Mouse (Mus musculus) embryonic facial prominence, embryonic 12.5 days (tissue): ENCODE measurements at regions not wholly inside any gene's neighbourhood (a gene's known extent, or its start where the extent isn't known, plus 50 kb on each side); places are given as distances from the start of the nearest gene placed in this dataset.

Experiments
- ATAC-seq: fragments of 200-750 bp; cut with Nextera tagmentation; 2 replicates; pipeline ENCODE4 v1.8.0; 2017; ENCODE audit not compliant: insufficient number of reproducible peaks, insufficient read depth, low FRiP score, low TSS enrichment
- H3K27ac ChIP-seq: fragments of 300-500 bp; sonication (generic); 2 replicates; pipeline ENCODE4 v1.5.1; 2016; ENCODE audit warnings: mild to moderate bottlenecking
- H3K27me3 ChIP-seq: fragments of 300-500 bp; sonication (generic); 2 replicates; pipeline ENCODE4 v1.6.1; 2016; ENCODE audit warnings: mild to moderate bottlenecking, moderate library complexity
- H3K36me3 ChIP-seq: fragments of 300-500 bp; sonication (generic); 2 replicates; pipeline ENCODE4 v1.6.1; 2016; ENCODE audit warnings: mild to moderate bottlenecking
- H3K4me1 ChIP-seq: fragments of 300-500 bp; sonication (generic); 2 replicates; pipeline ENCODE4 v1.6.1; 2016
- H3K4me2 ChIP-seq: fragments of 300-500 bp; sonication (generic); replicated peaks from 2 replicates; pipeline ENCODE4 v1.6.1; 2016; ENCODE audit warnings: mild to moderate bottlenecking, moderate library complexity
- H3K4me3 ChIP-seq: fragments of 300-500 bp; sonication (generic); 2 replicates; pipeline ENCODE4 v1.5.1; 2016; ENCODE audit warnings: mild to moderate bottlenecking
- H3K9ac ChIP-seq: fragments of 300-500 bp; sonication (generic); 2 replicates; pipeline ENCODE4 v1.6.1; 2016; ENCODE audit warnings: mild to moderate bottlenecking, moderate library complexity
- H3K9me3 ChIP-seq: fragments of 300-500 bp; sonication (generic); 2 replicates; pipeline ENCODE4 v1.6.1; 2016; ENCODE audit warnings: mild to moderate bottlenecking, moderate library complexity
- WGBS: fragments of 180-500 bp; shearing (Covaris S2); methylation state at CpG from one replicate; pipeline ENCODE4 v1.1.7; 2016; 5-methylcytosine and 5-hydroxymethylcytosine counted together

DNA sequence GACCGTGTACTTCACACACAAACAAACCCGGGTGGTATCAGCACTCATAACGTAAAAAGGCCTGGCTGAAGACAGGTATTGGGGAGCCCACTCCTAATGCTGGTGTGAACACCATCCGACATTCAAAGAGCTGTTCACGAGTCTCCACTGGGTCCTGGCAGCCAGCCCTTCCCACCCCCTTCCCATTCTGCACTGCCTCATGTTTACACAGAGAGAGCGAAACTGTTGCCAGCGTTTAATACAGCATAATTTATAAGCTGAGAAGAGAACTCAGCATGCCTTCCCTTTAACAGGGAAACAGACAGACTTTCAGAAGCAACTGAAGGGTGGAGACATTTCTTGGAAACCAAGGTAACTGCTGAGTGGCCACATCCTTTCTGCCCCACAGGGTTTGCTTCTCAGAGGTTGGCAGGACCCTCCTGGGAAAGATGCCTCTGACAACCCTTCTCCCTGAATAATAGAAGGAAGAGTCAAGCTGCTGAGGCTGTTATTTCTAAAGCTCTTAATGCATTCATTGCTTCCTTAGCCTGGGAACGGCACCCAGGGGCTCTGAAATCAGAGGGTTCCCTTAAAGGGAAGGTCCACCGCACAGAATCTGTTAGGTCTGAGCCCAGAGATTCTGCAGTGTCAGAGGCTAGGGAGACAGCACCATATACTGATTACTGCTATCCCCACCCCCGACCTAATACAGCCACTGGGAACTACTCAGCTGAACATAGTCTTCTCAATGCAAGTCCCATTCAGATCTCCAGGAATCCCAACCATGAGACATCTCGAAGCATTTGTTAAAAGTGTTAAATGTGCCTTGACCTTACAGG is 412.4 kb upstream of the Id4 start:
- no peaks in the 10 kb centered on the region for H3K9me3 ChIP-seq
- no peak for ATAC-seq
- H3K4me2 ChIP-seq, result no peak overlapping the region
- 70% methylated on average over 11 of the region's 11 CpGs for WGBS
- H3K4me1 ChIP-seq, result 0 out of 2 replicates have a peak, but pooled peaks cover 4% of the 10 kb centered on the region
- H3K36me3 ChIP-seq, result no peaks in the 10 kb centered on the region
- H3K27ac ChIP-seq, result no peak overlapping the region
- no peak overlapping the region for H3K9ac ChIP-seq
- no peaks in the 10 kb centered on the region for H3K27me3 ChIP-seq
- no peak overlapping the region for H3K4me3 ChIP-seq

DNA sequence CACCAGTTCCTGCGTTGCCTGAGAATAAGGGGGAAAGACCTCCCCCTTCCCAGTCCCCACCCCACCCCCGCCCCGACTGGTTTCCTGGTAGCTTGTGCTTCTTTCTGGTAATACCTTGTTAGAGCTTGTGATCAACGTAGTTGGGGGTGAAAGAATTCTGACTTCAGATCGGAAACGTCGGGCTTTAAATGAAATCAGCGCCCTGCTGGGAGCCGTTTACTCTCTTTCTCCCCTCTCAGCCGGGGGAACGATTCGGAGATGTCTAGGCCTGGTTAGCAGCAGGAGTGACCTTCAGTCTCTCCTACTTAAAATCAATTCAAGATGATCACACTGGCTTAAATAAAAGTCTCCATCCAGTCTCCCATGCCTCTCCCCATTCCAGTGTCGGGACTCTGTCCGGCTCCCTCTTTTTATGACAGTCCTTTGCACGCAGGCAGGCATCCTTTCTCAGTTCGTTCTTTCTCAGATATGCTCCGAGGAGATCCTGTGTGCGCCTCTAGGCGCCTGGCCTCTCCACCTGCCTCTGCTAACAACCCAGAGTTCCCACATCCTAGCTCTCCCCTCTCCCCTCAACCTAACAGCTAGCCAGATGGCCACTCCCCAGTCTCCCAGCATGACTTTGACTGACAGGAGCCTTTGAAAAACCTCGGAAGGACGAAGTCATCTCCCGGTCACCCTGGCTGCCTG is 405.5 kb upstream of the Id4 start:
- Histone ChIP-seq H3K9me3 (no peaks in the 10 kb centered on the region), H3K27me3 (no peaks in the 10 kb centered on the region), H3K36me3 (no peaks in the 10 kb centered on the region), H3K9ac (no peak overlapping the region), H3K4me3 (peak overlapping the region; percentile 2; the same call in 1 of the 2 replicates), H3K27ac (no peak overlapping the region), H3K4me1 (peaks cover 18% of the 10 kb centered on the region), H3K4me2 (peak overlapping the region; percentile 43)
- WGBS, result 3% methylated on average over 22 of the region's 22 CpGs
- ATAC-seq, result no peak

DNA sequence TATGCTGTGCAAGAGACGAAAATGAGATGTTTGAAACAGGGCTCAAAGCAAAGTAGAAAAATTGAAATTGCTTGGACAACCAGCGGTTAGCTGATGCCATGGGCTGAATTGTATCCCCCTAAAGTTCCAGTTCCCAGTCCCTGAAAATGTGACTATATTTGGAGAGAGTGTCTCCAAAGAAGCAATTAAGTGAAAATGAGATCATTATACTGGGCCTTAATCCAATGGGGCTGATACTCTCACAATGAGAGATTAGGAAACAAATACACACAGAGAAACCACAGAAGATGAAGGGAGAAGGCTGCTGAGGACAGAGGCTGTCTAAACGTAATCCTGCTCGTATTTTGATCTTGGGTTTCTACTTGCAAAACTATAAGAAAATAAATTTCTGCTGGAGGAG is 402.1 kb upstream of the Id4 start:
- WGBS, result 88% methylated on average over 4 of the region's 4 CpGs

DNA sequence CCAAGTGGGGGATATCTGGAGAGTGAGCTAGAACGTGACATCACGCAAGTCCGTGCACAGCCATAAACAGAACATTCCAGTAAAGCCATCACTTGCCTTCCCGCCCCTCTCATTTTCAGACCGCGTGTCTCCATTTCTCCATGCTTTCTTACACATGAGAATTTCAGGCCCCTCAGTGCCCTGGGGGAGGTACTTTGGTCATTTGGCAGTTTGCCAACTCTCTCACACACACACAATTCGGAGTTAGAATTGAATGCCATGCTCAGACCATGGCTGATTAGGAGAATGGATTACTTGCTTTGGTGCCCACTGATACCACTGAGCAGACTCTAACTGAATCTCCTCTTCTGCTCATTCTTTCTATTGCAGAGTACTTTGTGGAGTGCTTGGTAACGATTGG is 400.7 kb upstream of the Id4 start:
- no peak overlapping the region for H3K9ac ChIP-seq
- no peak overlapping the region for H3K4me2 ChIP-seq
- no peak for ATAC-seq
- H3K27me3 ChIP-seq, result no peaks in the 10 kb centered on the region
- no peaks in the 10 kb centered on the region for H3K9me3 ChIP-seq
- WGBS, result 70% methylated on average over 8 of the region's 8 CpGs
- peaks cover 13% of the 10 kb centered on the region for H3K4me1 ChIP-seq
- no peak overlapping the region for H3K27ac ChIP-seq
- no peak overlapping the region for H3K4me3 ChIP-seq
- no peaks in the 10 kb centered on the region for H3K36me3 ChIP-seq

More for the DNA sequence above, 402.1 kb upstream of the Id4 start:
- Histone ChIP-seq H3K4me1 (peaks cover 18% of the 10 kb centered on the region), H3K4me3 (no peak overlapping the region), H3K27me3 (no peaks in the 10 kb centered on the region), H3K27ac (no peak overlapping the region), H3K9ac (no peak overlapping the region), H3K4me2 (no peak overlapping the region), H3K36me3 (no peaks in the 10 kb centered on the region), H3K9me3 (no peaks in the 10 kb centered on the region)
- ATAC-seq, result no peak

DNA sequence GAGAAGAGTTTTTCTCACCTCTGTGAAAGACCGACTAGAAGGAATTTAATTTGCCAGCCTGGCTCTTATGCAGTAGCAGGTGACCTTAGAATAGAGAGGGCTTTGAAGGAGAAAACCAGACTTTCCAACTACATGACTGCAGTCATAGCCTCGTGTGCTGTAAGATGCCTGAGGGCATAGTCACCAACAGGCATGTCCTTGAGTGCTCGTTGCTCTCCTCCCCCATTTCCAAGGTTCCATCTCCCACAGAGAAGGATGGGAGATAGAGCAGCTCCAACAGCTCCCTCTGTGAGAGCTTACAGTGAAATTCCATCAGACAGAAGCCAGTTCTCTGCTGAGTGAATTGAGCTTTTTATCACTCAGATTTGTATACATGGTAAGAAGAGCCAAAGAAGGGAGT is 398.1 kb upstream of the Id4 start:
- Histone ChIP-seq H3K27ac (no peak overlapping the region), H3K36me3 (no peaks in the 10 kb centered on the region), H3K4me2 (no peak overlapping the region), H3K9ac (no peak overlapping the region), H3K4me1 (peaks cover 4% of the 10 kb centered on the region), H3K9me3 (no peaks in the 10 kb centered on the region), H3K4me3 (no peak overlapping the region), H3K27me3 (no peaks in the 10 kb centered on the region)
- WGBS, result 45% methylated on average over 3 of the region's 3 CpGs
- no peak for ATAC-seq

DNA sequence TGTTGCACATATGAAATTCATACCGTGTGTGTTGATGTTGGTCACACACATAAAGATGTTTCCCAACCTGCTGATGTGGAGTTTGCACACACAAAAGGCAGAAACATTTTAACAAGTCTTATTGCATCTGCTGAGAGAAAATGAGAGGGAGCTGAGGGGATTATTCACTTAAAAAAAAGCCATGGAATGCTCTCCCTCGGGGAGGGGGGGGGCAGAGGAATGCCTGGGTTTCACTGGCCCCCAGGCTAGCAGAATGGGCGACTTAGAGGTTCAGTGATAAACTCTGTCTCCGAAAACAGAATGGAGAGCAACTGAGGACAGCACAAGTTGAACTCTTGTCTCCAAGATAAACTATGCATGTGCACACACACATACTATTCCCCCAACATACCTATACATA is 392.4 kb upstream of the Id4 start:
- Histone ChIP-seq H3K4me2 (no peak overlapping the region), H3K36me3 (no peaks in the 10 kb centered on the region), H3K4me3 (no peak overlapping the region), H3K27me3 (no peaks in the 10 kb centered on the region), H3K9me3 (no peaks in the 10 kb centered on the region), H3K9ac (no peak overlapping the region), H3K4me1 (no peaks in the 10 kb centered on the region), H3K27ac (no peak overlapping the region)
- no peak for ATAC-seq
- WGBS, result 49% methylated on average over 4 of the region's 4 CpGs

DNA sequence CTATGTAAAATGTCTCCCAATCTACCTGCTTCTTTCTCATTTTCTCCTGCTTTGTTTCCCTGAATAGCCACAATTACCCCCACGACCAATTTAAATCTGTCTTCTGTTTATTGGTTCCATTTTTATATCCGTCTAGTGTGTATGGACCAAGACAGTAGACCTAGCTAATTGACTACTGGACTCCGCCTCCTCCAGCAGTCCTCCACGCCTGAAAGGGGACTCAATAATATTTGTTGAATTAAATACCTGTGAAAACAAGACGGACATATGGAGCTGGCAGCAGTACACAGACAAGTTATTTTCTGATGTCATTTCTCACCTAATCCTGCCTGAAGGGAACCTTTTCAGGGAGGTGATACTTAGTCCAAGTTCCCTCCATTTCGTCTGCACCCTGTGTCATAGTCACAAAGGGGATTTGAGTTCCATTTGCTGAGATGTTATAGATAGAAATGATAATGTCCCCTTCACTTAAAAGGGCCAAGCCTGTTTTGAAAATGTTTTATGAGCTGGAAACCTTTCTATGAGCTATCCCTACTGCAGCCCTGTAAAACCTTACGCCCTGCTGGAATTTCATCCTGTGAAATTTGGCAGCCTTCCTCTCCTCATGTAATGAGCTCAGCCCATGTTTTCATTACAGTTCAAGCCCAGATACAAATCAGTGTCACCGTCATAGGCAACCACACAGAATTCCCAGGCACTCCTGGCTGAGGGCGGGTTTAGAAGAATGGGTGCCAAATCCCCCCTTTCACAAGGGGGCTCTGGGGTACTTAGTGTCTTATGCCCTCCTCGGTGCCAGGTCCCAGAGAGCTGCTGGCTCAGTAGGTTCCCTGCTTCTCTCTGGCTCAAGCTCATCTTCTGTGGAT is 391.1 kb upstream of the Id4 start:
- H3K9ac ChIP-seq, result no peak overlapping the region
- H3K27me3 ChIP-seq, result no peaks in the 10 kb centered on the region
- no peak overlapping the region for H3K4me2 ChIP-seq
- no peak for ATAC-seq
- no peaks in the 10 kb centered on the region for H3K36me3 ChIP-seq
- no peak overlapping the region for H3K27ac ChIP-seq
- no peaks in the 10 kb centered on the region for H3K9me3 ChIP-seq
- H3K4me3 ChIP-seq, result no peak overlapping the region
- H3K4me1 ChIP-seq, result no peaks in the 10 kb centered on the region
- WGBS, result 66% methylated on average over 10 of the region's 10 CpGs

DNA sequence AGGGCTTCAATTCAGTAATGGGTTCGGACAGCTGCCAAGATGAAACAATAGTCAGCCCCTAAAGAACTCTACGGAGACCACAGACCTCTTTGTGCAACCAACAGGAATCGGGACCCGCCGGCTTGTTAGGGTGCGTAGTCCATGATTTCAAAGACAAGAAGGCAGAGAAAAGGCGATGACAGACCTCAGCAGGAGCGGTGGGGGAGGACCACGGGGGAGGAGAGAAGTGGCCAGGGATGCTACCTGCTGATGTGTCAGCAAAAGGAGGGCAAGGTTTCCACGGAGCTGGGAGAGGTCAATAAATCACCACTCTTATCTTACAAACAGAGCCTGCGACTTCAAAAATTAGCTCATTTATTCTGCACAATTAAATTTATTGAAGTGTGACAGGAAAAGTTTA is 388.4 kb upstream of the Id4 start:
- 58% methylated on average over 11 of the region's 11 CpGs for WGBS
- Histone ChIP-seq H3K9ac (no peak overlapping the region), H3K27me3 (no peaks in the 10 kb centered on the region), H3K9me3 (no peaks in the 10 kb centered on the region), H3K4me2 (no peak overlapping the region), H3K36me3 (no peaks in the 10 kb centered on the region), H3K4me3 (no peak overlapping the region), H3K27ac (no peak overlapping the region), H3K4me1 (no peaks in the 10 kb centered on the region)
- no peak for ATAC-seq

DNA sequence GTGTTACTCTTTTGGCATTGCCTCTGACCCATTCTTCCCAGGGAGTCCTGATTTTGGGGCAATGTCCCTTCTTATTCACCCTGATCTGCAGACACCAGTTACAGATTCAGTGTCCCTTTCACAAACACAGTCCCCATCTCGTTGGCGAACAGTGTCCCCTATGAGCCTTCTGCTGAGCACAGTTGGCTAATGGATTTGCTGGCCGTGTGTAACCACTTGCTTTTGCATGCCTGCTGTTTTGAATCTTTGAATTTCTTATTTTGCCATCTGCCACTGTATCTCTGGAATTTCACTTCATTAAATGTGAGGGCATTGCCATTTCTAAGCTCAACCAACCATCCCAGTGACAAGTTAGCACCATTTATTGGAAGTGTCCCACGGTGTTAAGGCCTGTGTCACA is 368.5 kb upstream of the Id4 start:
- Histone ChIP-seq H3K9ac (no peak overlapping the region), H3K27ac (no peak overlapping the region), H3K4me3 (no peak overlapping the region), H3K9me3 (no peaks in the 10 kb centered on the region), H3K4me2 (no peak overlapping the region), H3K36me3 (no peaks in the 10 kb centered on the region), H3K4me1 (no peaks in the 10 kb centered on the region), H3K27me3 (no peaks in the 10 kb centered on the region)
- 87% methylated on average over 4 of the region's 4 CpGs for WGBS
- no peak for ATAC-seq

DNA sequence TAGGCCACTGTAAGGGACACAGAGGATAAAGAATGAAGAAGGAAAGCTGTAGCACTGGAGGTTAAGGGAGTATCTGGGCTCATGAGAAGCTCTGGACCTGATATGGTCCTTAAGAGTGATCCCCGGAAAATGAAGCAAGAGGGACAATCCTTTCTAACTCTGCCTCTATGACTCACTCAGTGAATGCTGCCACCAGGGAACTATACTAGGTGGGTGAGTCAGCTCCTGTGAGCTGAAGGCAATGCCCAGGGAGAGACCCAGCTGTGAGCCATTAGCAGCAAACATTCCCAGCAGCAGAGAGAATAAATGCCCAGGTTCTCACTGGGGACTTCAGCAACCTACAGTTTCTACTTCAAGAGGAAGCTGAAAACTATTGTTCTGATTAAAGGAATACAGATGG is 366.7 kb upstream of the Id4 start:
- Histone ChIP-seq H3K9me3 (peaks cover 3% of the 10 kb centered on the region; the same call in 1 of the 2 replicates), H3K27me3 (no peaks in the 10 kb centered on the region), H3K4me2 (no peak overlapping the region), H3K36me3 (no peaks in the 10 kb centered on the region), H3K27ac (no peak overlapping the region), H3K4me3 (no peak overlapping the region), H3K9ac (no peak overlapping the region), H3K4me1 (no peaks in the 10 kb centered on the region)
- no peak for ATAC-seq
- WGBS, result 74% methylated on average over 1 of the region's 1 CpGs

DNA sequence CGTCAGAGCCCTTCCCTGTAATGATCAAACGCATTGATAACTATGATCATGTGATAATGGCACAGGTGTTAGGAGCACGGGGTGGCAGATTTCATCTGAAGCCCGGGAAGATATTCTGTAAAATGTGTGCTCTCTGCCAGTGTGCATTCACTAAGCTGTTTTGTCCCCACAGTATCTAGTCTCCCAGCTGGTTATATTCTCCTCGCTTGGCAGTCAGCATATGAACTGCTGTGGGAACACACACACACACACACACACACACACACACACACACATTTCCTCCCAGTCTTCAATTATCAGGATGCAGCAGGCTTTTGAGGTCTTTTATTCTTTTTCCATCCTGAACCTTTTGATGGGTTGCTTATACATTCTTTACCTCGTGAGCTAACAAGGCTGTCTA is 365.8 kb upstream of the Id4 start:
- Histone ChIP-seq H3K27me3 (no peaks in the 10 kb centered on the region), H3K4me3 (no peak overlapping the region), H3K36me3 (no peaks in the 10 kb centered on the region), H3K4me1 (no peaks in the 10 kb centered on the region), H3K4me2 (no peak overlapping the region), H3K9me3 (peaks cover 3% of the 10 kb centered on the region; the same call in 1 of the 2 replicates), H3K9ac (no peak overlapping the region), H3K27ac (no peak overlapping the region)
- WGBS, result 82% methylated on average over 6 of the region's 6 CpGs
- no peak for ATAC-seq
